Mouse (Mus musculus) neural tube, embryonic 15.5 days (tissue): ENCODE data around the gene Tmem45a. TPM values are rescaled to one million over a fixed set of nuclear protein-coding genes. Genes with fewer than 3 reads are reported as not detected.
A peak's percentile ranks its signal among the peaks of the same experiment; 100 is the strongest.
"Not testable (repeated sequence)": the region's sequence is repeated elsewhere in the genome, so short reads cannot be mapped to it uniquely, and the experiment has no call there.

Source experiments
- ATAC-seq: fragments of 200-750 bp; cut with Nextera tagmentation; 2 replicates; pipeline ENCODE4 v1.8.0; 2017; ENCODE audit warnings: mild to moderate bottlenecking, moderate TSS enrichment, moderate library complexity; ENCODE audit not compliant: low FRiP score
- H3K27ac ChIP-seq: fragments of 300-500 bp; sonication (generic); replicated peaks from 2 replicates; pipeline ENCODE4 v1.5.1; 2015; ENCODE audit warnings: mild to moderate bottlenecking, inconsistent platforms
- H3K27me3 ChIP-seq: fragments of 300-500 bp; sonication (generic); replicated peaks from 2 replicates; pipeline ENCODE4 v1.6.1; 2015; ENCODE audit warnings: inconsistent platforms
- H3K36me3 ChIP-seq: fragments of 300-500 bp; sonication (generic); 2 replicates; pipeline ENCODE4 v1.6.1; 2015; ENCODE audit warnings: inconsistent platforms
- H3K4me1 ChIP-seq: fragments of 300-500 bp; sonication (generic); 2 replicates; pipeline ENCODE4 v1.6.1; 2015; ENCODE audit warnings: inconsistent platforms
- H3K4me2 ChIP-seq: fragments of 300-500 bp; sonication (generic); 2 replicates; pipeline ENCODE4 v1.6.1; 2015; ENCODE audit warnings: inconsistent platforms, mild to moderate bottlenecking, moderate library complexity
- H3K4me3 ChIP-seq: fragments of 300-500 bp; sonication (generic); replicated peaks from 2 replicates; pipeline ENCODE4 v1.5.1; 2015; ENCODE audit warnings: mild to moderate bottlenecking, inconsistent platforms
- H3K9ac ChIP-seq: fragments of 300-500 bp; sonication (generic); replicated peaks from 2 replicates; pipeline ENCODE4 v1.6.1; 2015; ENCODE audit warnings: mild to moderate bottlenecking, inconsistent platforms
- H3K9me3 ChIP-seq: fragments of 300-500 bp; sonication (generic); replicated peaks from 2 replicates; pipeline ENCODE4 v1.6.1; 2016; ENCODE audit warnings: inconsistent platforms
- WGBS: fragments of 180-500 bp; shearing (Covaris S2); methylation state at CpG from one replicate; pipeline ENCODE4 v1.1.7; 2015; ENCODE audit warnings: mixed read lengths; 5-methylcytosine and 5-hydroxymethylcytosine counted together
- polyA plus RNA-seq: library from polyadenylated mRNA; unstranded; fragments of >200 nt; fragmentation: Nextera tagmentation; extraction: Ambion mirVana; gene quantifications from 2 replicates; pipeline ENCODE4 v1.2.1, GENCODE M21; 2015

Gene Tmem45a
- 7.9 and 13.0 TPM in 2 replicates for polyA plus RNA-seq

GRCm38 (mm10) chr16:56885824-56886615 lies at the start of gene Tmem45a:
TSS of gene Tmem45a (minus strand) at chr16:56886166.
- no peaks in the 10 kb centered on the region for H3K27me3 ChIP-seq
- H3K9ac ChIP-seq = peak within 1 kb of the TSS; percentile 41; the same call in 1 of the 2 replicates
- no peak within 1 kb of the TSS for H3K27ac ChIP-seq
- H3K4me3 ChIP-seq = peak within 1 kb of the TSS; percentile 50
- H3K36me3 ChIP-seq = no peaks in the 10 kb centered on the region
- ATAC-seq = peak; percentile 99
- H3K9me3 ChIP-seq = no peaks in the 10 kb centered on the region
- H3K4me2 ChIP-seq = peak within 1 kb of the TSS; percentile 79
- H3K4me1 ChIP-seq = 0 out of 2 replicates have a peak, but pooled peaks cover 5% of the 10 kb centered on the region
- 6% methylated on average over 25 of the region's 25 CpGs for WGBS

DNA sequence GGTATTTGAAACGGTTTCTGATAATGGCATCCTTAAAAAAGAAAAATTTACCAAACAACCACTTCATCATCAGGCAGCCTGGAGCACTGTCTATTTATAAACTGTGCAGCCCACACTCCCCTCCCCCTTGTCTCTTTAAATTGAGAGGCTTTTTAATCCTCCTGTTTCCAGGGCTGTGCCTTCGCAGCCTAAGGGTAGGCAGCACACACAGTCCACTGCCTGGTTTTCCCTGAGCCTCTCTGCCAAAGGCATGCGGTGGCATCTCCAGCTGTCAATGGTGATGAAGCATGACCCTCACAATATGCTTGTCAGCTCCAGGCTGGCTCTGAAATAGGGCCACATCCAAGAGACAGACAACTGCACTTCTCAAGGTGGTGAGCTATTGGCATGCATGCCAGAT lies 42.1 kb upstream of the Tmem45a start, which contains the start of gene Lnp1:
Lnp1 (minus strand) TSS at position 39 of the 400 bp plus-strand sequence.
- peak; percentile 50; the same call in 1 of the 2 replicates for ATAC-seq
- H3K4me2 ChIP-seq = no peak within 1 kb of the TSS
- 73% methylated on average over 3 of the region's 3 CpGs for WGBS

DNA sequence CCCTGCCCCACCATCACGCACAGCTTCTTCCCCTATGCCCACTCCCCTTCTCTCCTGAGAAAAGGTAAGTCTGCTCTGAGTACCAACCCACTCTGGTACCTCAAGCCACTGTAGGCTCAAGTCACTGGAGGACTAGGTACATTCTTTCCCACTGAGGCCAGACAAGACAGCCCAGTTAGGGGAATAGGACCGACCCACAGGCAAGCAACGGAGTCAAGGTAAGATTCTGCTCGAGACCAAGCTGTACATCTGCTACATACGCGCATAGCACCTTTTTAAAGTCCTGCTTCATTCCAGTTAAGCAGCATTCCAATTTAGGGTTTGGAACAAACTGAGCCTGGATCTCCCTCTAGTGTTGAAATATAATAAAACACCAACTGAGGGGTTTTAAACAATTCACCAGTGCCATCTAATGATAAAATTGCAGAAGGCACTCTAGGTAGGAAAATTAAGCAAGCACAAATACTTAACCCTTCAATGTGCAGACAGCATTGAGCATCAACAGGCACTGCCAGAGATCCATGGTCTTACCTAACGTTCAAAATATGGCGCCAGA lies 34.2 kb upstream of the Tmem45a start:
- Histone ChIP-seq H3K9me3 (no peaks in the 10 kb centered on the region), H3K9ac (no peak overlapping the region), H3K4me3 (no peak overlapping the region), H3K27me3 (no peaks in the 10 kb centered on the region), H3K27ac (no peak overlapping the region), H3K4me2 (no peak overlapping the region), H3K36me3 (no peaks in the 10 kb centered on the region), H3K4me1 (no peaks in the 10 kb centered on the region)
- 30% methylated on average over 8 of the region's 8 CpGs for WGBS
- ATAC-seq = peak; percentile 92

More for the DNA sequence above, 42.1 kb upstream of the Tmem45a start, which contains the start of gene Lnp1:
- Histone ChIP-seq H3K27me3 (no peaks in the 10 kb centered on the region), H3K9me3 (0 out of 2 replicates have a peak, but pooled peaks cover 3% of the 10 kb centered on the region), H3K4me3 (no peak within 1 kb of the TSS), H3K9ac (no peak within 1 kb of the TSS), H3K4me1 (no peaks in the 10 kb centered on the region), H3K27ac (no peak within 1 kb of the TSS), H3K36me3 (no peaks in the 10 kb centered on the region)

GRCm38 (mm10) chr16:56917230-56917629 lies 31.3 kb upstream of the Tmem45a start:
- H3K4me1 ChIP-seq = no peaks in the 10 kb centered on the region
- no peak overlapping the region for H3K27ac ChIP-seq
- H3K9ac ChIP-seq = no peak overlapping the region
- no peak for ATAC-seq
- no peaks in the 10 kb centered on the region for H3K36me3 ChIP-seq
- H3K4me2 ChIP-seq = no peak overlapping the region
- no peaks in the 10 kb centered on the region for H3K27me3 ChIP-seq
- no peaks in the 10 kb centered on the region for H3K9me3 ChIP-seq
- WGBS = 90% methylated on average over 7 of the region's 7 CpGs
- no peak overlapping the region for H3K4me3 ChIP-seq

DNA sequence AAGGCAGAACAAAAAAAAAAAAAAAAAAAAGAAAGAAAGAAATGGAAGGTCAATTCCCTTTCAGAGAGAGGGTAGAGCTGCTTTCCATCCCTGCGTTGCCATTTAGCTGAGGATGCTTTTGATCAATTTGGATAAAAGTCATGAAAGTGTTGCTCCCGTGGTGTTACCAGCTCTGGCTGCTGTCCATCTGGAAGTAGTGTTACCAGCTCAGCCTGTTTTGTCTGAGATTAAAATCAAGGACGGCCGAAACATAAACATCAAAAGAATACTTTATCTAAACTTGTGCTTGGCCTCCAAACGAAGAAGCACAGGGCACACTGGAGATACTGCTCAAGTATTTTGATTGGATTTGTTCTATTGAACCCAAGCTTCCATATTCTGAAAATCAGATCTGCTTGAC lies 23.0 kb upstream of the Tmem45a start:
- no peak for ATAC-seq
- Histone ChIP-seq H3K9ac (no peak overlapping the region), H3K27ac (no peak overlapping the region), H3K27me3 (no peaks in the 10 kb centered on the region), H3K4me1 (no peaks in the 10 kb centered on the region), H3K4me2 (no peak overlapping the region), H3K9me3 (no peaks in the 10 kb centered on the region), H3K4me3 (no peak overlapping the region), H3K36me3 (no peaks in the 10 kb centered on the region)
- WGBS = 72% methylated on average over 5 of the region's 5 CpGs

GRCm38 (mm10) chr16:56902206-56902605 lies 16.2 kb upstream of the Tmem45a start:
- ATAC-seq, H3K9me3 ChIP-seq, H3K4me3 ChIP-seq, H3K27me3 ChIP-seq, H3K4me1 ChIP-seq, H3K36me3 ChIP-seq, H3K4me2 ChIP-seq, H3K27ac ChIP-seq, H3K9ac ChIP-seq: not testable (repeated sequence)
- 60% methylated on average over 3 of the region's 3 CpGs for WGBS

DNA sequence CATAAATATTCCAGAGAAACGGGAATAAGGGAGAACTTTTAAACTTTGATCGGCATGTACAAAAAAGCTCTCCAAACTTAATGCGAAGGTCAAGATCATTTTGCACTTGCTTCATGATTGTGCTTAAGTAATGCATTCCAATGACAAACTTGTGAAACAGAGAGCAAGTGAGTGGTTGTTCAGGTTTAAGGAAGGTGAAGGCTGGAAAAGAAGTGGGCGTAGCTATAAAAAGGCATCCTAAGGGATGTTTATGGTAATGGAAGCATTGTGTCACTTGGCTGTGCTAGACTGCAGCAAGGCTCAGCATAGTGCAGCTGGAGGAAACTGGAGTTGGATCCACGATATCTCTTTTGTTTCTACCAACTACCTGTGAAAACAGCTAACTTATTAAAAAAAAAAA lies 5.6 kb upstream of the Tmem45a start:
- Histone ChIP-seq H3K4me1 (no peaks in the 10 kb centered on the region), H3K9me3 (no peaks in the 10 kb centered on the region), H3K27me3 (no peaks in the 10 kb centered on the region), H3K27ac (no peak overlapping the region), H3K4me3 (no peak overlapping the region), H3K36me3 (no peaks in the 10 kb centered on the region), H3K9ac (no peak overlapping the region), H3K4me2 (no peak overlapping the region)
- no peak for ATAC-seq
- 88% methylated on average over 5 of the region's 5 CpGs for WGBS

DNA sequence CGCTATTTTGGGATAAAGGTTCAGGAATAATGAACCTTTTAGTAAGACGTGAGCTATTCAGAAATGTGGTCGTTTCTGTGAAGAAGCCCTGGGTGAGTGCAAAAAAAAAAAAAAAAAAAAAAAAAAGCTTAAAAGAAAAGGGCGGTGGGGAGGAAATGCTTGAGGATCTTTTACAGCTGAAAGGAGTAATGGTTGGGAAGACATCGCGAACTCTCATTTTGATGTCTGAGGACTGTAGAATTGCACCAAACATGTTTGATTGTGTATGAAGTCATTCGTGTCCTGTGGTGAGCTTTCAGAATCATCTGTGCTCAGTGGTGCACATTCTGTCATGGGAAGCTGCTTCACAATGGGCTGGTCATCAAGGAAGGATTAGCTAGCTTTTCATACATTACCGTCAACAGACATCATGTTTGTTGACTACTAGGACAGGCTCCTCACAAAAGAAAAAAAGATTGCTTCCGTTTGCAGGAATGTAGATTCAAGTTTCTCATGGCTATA lies 700 bp upstream of the Tmem45a start:
- H3K27me3 ChIP-seq = no peaks in the 10 kb centered on the region
- peak; percentile 8; the same call in 1 of the 2 replicates for ATAC-seq
- WGBS = 33% methylated on average over 9 of the region's 9 CpGs
- H3K4me3 ChIP-seq = peak overlapping the region; percentile 50
- H3K27ac ChIP-seq = no peak overlapping the region
- peak overlapping the region; percentile 79 for H3K4me2 ChIP-seq
- H3K36me3 ChIP-seq = no peaks in the 10 kb centered on the region
- 0 out of 2 replicates have a peak, but pooled peaks cover 5% of the 10 kb centered on the region for H3K4me1 ChIP-seq
- H3K9me3 ChIP-seq = no peaks in the 10 kb centered on the region
- peak overlapping the region; percentile 41; the same call in 1 of the 2 replicates for H3K9ac ChIP-seq

DNA sequence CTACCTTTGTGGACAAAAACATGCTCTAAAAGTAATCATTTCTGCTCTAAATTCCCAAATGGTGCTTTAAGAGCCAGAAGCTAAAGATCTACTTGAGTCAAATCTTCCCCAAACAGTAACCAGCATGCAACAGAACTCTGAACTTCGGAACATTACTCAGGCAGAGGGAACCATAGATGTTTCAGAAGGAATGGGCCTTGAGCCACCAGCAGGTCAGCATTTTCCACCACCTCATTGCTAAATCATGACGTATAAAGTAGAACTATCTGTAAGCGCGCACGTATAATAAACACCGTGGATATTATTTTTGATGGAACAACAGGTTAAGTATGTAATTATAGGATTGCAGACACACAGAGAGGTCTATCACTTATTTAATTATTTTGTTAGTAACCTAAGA lies 1.2 kb downstream of the Tmem45a start:
- H3K9me3 ChIP-seq = no peaks in the 10 kb centered on the region
- H3K4me2 ChIP-seq = no peak overlapping the region
- no peak for ATAC-seq
- H3K4me1 ChIP-seq = 0 out of 2 replicates have a peak, but pooled peaks cover 5% of the 10 kb centered on the region
- no peak overlapping the region for H3K4me3 ChIP-seq
- no peaks in the 10 kb centered on the region for H3K27me3 ChIP-seq
- no peak overlapping the region for H3K27ac ChIP-seq
- H3K9ac ChIP-seq = no peak overlapping the region
- H3K36me3 ChIP-seq = no peaks in the 10 kb centered on the region
- 95% methylated on average over 6 of the region's 6 CpGs for WGBS

DNA sequence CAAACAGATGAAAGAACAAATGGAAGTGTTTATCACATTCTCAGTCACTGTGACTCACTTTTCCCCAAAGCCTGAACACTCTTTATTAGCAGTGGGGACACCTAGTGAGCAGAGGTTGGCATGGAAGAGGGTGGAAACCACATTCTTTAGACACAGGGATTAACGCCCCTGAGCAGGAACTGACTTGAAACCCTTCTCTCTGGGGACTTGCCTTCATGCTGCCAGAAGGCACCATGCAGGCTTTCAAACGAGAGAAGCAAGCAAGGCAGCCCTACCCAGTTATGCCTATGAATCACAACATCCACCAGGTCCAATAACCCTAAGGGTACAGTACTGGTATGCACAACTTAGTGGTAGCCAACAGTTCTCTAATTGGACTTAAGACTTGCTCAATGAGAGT lies 12.6 kb downstream of the Tmem45a start:
- Histone ChIP-seq H3K4me2 (no peak overlapping the region), H3K9ac (no peak overlapping the region), H3K4me3 (no peak overlapping the region), H3K9me3 (no peaks in the 10 kb centered on the region), H3K4me1 (no peaks in the 10 kb centered on the region), H3K27ac (no peak overlapping the region), H3K27me3 (no peaks in the 10 kb centered on the region), H3K36me3 (no peaks in the 10 kb centered on the region)
- no peak for ATAC-seq
- WGBS = 60% methylated on average over 2 of the region's 2 CpGs

GRCm38 (mm10) chr16:56870458-56870857 lies 15.5 kb downstream of the Tmem45a start:
- Histone ChIP-seq H3K9me3 (no peaks in the 10 kb centered on the region), H3K36me3 (no peaks in the 10 kb centered on the region), H3K4me3 (no peak overlapping the region), H3K4me1 (no peaks in the 10 kb centered on the region), H3K27ac (no peak overlapping the region), H3K4me2 (no peak overlapping the region), H3K27me3 (no peaks in the 10 kb centered on the region), H3K9ac (no peak overlapping the region)
- no peak for ATAC-seq
- 82% methylated on average over 3 of the region's 3 CpGs for WGBS

GRCm38 (mm10) chr16:56868361-56868760 lies 17.6 kb downstream of the Tmem45a start:
- Histone ChIP-seq H3K27ac (no peak overlapping the region), H3K36me3 (no peaks in the 10 kb centered on the region), H3K9ac (no peak overlapping the region), H3K27me3 (no peaks in the 10 kb centered on the region), H3K9me3 (no peaks in the 10 kb centered on the region), H3K4me1 (no peaks in the 10 kb centered on the region), H3K4me3 (no peak overlapping the region), H3K4me2 (no peak overlapping the region)
- no peak for ATAC-seq
- WGBS = 86% methylated on average over 5 of the region's 5 CpGs
